Mouse (Mus musculus) liver, adult 2 months (tissue): ENCODE data around the gene Gm49416. TPM values are rescaled to one million over a fixed set of nuclear protein-coding genes. Genes with fewer than 3 reads are reported as not detected.
"Not testable (repeated sequence)": the region's sequence is repeated elsewhere in the genome, so short reads cannot be mapped to it uniquely, and the experiment has no call there.

ENCODE experiments used
- DNase-seq: peaks from one replicate; pipeline ENCODE4 v3.0.0-alpha.2; 2011; ENCODE audit warnings: low read depth, low spot score; ENCODE audit errors: extremely low read depth
- H3K27ac ChIP-seq: fragments of 200-500 bp; replicated peaks from 2 replicates; pipeline ENCODE4 v1.5.1; 2012; ENCODE audit warnings: low read depth, mild to moderate bottlenecking, control low read depth, inconsistent platforms, low read length; ENCODE audit not compliant: insufficient read depth
- H3K27me3 ChIP-seq: fragments of 200-500 bp; 2 replicates; pipeline ENCODE4 v1.6.1; 2012; ENCODE audit warnings: mild to moderate bottlenecking, moderate library complexity, low read length, inconsistent platforms; ENCODE audit not compliant: control insufficient read depth, insufficient read depth
- H3K36me3 ChIP-seq: fragments of 200-500 bp; 2 replicates; pipeline ENCODE4 v1.6.1; 2012; ENCODE audit warnings: low read length, inconsistent platforms; ENCODE audit not compliant: control insufficient read depth, insufficient read depth
- H3K4me1 ChIP-seq: fragments of 200-500 bp; 2 replicates; pipeline ENCODE4 v1.6.1; 2011; ENCODE audit warnings: low read length; ENCODE audit not compliant: control insufficient read depth, insufficient read depth
- H3K4me3 ChIP-seq: fragments of 200-500 bp; 2 replicates; pipeline ENCODE4 v1.5.1; 2011; ENCODE audit warnings: low read depth, mild to moderate bottlenecking, control low read depth, low read length, moderate library complexity; ENCODE audit not compliant: insufficient read depth
- H3K79me2 ChIP-seq: fragments of 200-500 bp; 2 replicates; pipeline ENCODE4 v1.6.1; 2012; ENCODE audit warnings: inconsistent platforms, mild to moderate bottlenecking, low read length, moderate library complexity; ENCODE audit not compliant: control insufficient read depth, insufficient read depth
- H3K9ac ChIP-seq: fragments of 200-500 bp; 2 replicates; pipeline ENCODE4 v1.6.1; 2012; ENCODE audit warnings: low read depth, mild to moderate bottlenecking, control low read depth, inconsistent platforms, low read length
- CTCF ChIP-seq: fragments of 200-500 bp; IDR thresholded peaks from 2 replicates; pipeline ENCODE4 v1.5.1; 2011; ENCODE audit warnings: low read depth, low read length, control low read depth
- POLR2A ChIP-seq: fragments of 200-500 bp; IDR thresholded peaks from 2 replicates; pipeline ENCODE4 v1.6.1; 2011; ENCODE audit warnings: low read length, control low read depth; ENCODE audit not compliant: insufficient read depth; ENCODE audit errors: extremely low read depth
- WGBS: fragments of 180-500 bp; shearing (Covaris S2); methylation state at CpG from one replicate; pipeline ENCODE4 v1.1.7; 2018; 5-methylcytosine and 5-hydroxymethylcytosine counted together
- polyA plus RNA-seq: library from polyadenylated mRNA; depleted of rRNA; stranded (reverse); fragments of >200 nt; gene quantifications from 2 replicates; pipeline ENCODE4 v1.2.3, GENCODE M21; 2012
- total RNA-seq: library from RNA; depleted of rRNA; stranded (reverse); fragments of >200 nt; gene quantifications from 2 replicates; pipeline ENCODE4 v1.2.3, GENCODE M21; 2014

Gm49416 gene
- total and polyA plus RNA-seq, 2 experiments = not detected

DNA sequence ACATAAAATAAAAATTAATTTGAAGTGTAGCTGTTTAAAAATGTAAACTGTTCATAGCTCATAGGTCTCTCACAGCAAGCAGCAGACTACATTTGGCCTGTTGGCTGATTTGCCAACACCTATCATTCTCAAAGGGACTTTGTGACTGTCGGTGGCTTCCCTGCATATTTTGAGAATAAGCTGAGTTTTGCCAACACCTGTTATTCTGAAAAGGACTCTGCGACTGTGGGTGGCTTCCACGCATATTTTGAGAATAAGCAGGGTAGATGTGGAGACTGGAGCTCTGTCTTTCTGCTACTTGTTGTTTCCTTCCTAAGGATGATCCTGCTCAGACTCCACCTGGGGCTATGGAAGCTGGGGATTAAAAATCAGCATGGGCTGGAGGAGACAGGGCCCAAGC, 35.6 kb upstream of the Gm49416 start:
- H3K36me3 ChIP-seq = peaks cover 3% of the 10 kb centered on the region; the same call in 1 of the 2 replicates
- no peaks in the 10 kb centered on the region for H3K4me1 ChIP-seq
- no peak for DNase-seq
- WGBS = 85% methylated on average over 3 of the region's 3 CpGs
- TF ChIP-seq CTCF (no peak), POLR2A (no peak)
- no peaks in the 10 kb centered on the region for H3K27me3 ChIP-seq
- H3K9ac ChIP-seq = no peak overlapping the region
- no peaks in the 10 kb centered on the region for H3K79me2 ChIP-seq
- H3K27ac ChIP-seq = no peak overlapping the region
- no peak overlapping the region for H3K4me3 ChIP-seq

DNA sequence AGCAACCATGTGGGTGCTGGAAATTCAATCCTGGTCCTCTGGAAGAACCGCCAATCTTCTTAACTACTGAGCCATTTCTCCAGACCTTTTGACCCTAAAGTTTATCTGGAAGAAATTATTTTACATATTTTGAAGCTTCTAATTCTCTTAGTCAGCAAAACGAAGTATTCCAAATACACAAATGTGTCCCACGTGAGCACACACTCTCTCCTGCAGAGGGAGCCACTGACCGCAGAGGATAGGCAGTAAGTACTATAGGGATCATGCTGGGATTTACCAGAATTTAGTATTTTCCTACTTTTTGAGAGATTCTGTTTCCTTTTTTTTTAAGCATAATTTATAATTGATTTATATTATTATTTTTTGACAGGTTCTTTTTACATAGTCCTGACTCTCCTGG, 31.0 kb upstream of the Gm49416 start:
- H3K27ac ChIP-seq = no peak overlapping the region
- no peak overlapping the region for H3K4me3 ChIP-seq
- H3K79me2 ChIP-seq = no peaks in the 10 kb centered on the region
- no peaks in the 10 kb centered on the region for H3K4me1 ChIP-seq
- DNase-seq = peak; percentile 73
- H3K9ac ChIP-seq = no peak overlapping the region
- WGBS = 26% methylated on average over 4 of the region's 4 CpGs
- H3K36me3 ChIP-seq = no peaks in the 10 kb centered on the region
- no peak for TF ChIP-seq POLR2A
- peak; percentile 81 for TF ChIP-seq CTCF
- H3K27me3 ChIP-seq = no peaks in the 10 kb centered on the region

DNA sequence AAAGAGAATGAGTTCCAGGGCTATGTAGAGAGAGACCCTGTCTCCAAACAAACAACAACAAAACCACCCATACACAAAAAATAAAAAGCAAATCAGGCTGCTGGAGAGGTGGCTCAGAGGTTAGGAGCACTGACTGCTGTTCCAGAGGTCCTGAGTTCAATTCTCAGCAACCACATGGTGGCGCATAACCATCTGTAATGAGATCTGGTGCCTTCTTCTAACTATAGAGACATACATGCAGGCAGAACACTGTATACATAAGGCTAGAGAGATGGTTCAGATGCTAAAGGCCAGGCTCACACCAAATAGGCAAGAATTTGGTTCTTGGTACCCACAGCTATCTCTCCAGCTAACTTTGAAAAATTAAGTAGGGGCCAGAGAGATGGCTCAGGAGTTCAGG, 29.7 kb upstream of the Gm49416 start:
- no peaks in the 10 kb centered on the region for H3K79me2 ChIP-seq
- no peaks in the 10 kb centered on the region for H3K27me3 ChIP-seq
- 16% methylated on average over 1 of the region's 1 CpGs for WGBS
- H3K4me3 ChIP-seq = no peak overlapping the region
- no peak overlapping the region for H3K9ac ChIP-seq
- no peaks in the 10 kb centered on the region for H3K36me3 ChIP-seq
- H3K4me1 ChIP-seq = no peaks in the 10 kb centered on the region
- no peak for DNase-seq
- no peak overlapping the region for H3K27ac ChIP-seq
- TF ChIP-seq CTCF = peak; percentile 41; the same call in 1 of the 2 replicates
- TF ChIP-seq POLR2A = no peak

DNA sequence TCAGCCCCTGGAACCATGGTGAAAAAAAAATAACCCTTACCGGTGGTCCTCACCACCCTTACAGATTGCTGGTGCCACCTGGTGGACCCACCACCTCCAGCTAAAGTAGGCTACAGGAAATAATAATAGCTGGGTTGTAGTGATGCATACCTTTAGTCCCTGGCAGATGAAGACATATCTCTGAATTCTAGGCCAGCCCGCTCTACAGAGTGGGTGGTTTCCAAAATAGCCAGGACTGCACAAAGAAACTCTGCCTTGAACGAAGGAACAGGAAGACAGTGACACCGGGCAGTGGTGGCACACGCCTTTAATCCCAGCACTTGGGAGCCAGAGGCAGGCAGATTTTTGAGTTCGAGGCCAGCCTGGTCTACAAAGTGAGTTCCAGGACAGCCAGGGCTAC, 24.5 kb upstream of the Gm49416 start:
- no peaks in the 10 kb centered on the region for H3K27me3 ChIP-seq
- DNase-seq = no peak
- H3K36me3 ChIP-seq = no peaks in the 10 kb centered on the region

DNA sequence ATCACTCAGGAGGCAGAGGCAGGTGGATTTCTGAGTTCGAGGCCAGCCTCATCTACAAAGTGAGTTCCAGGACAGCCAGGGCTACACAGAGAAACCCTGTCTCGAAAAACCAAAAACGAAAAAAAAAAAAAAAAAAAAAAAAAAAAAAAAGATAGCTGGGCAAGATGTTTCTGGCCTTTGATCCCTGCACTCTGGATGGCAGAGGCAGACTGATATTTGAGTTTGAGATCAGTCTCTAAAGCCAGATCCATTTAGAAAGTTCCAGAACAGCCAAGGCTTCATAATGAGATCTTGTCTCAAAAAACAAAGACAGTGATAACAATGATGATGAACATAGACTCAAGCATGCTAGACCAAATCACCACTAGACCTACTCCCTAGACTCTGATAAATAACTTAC, 18.3 kb upstream of the Gm49416 start:
- Histone ChIP-seq H3K4me1 (peaks cover 13% of the 10 kb centered on the region; the same call in 1 of the 2 replicates), H3K36me3 (peaks cover 13% of the 10 kb centered on the region), H3K27ac (peak overlapping the region; percentile 63)
- not testable (repeated sequence) for H3K79me2 ChIP-seq, H3K9ac ChIP-seq, H3K4me3 ChIP-seq, H3K27me3 ChIP-seq
- peak; percentile 82 for DNase-seq
- 24% methylated on average over 3 of the region's 3 CpGs for WGBS

More for the DNA sequence above, 24.5 kb upstream of the Gm49416 start:
- Histone ChIP-seq H3K4me3 (no peak overlapping the region), H3K9ac (no peak overlapping the region), H3K4me1 (peaks cover 2% of the 10 kb centered on the region; the same call in 1 of the 2 replicates), H3K27ac (no peak overlapping the region), H3K79me2 (no peaks in the 10 kb centered on the region)
- no peak for TF ChIP-seq CTCF
- no peak for TF ChIP-seq POLR2A
- 84% methylated on average over 6 of the region's 6 CpGs for WGBS

DNA sequence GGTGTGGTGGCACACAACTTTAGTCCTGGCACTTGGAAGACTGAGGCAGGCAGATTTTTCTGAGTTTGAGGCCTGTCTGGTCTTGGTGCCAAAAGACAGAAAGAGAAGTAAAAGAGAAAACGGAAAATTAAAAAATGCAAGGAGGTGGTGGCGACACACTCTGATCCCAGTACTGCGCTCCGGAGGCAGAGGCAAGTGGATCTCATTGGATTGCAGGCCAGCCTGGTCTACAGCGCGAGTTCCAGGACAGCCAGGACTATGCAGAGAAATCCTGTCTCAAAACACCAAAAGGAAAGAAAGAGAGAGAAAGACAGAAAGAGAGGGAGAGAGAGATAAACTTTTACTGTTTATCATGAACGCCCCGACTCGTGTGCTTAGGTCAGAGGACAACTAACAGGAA, 17.9 kb upstream of the Gm49416 start:
- WGBS = 6% methylated on average over 9 of the region's 9 CpGs
- Histone ChIP-seq H3K36me3 (peaks cover 16% of the 10 kb centered on the region), H3K4me1 (peaks cover 13% of the 10 kb centered on the region; the same call in 1 of the 2 replicates), H3K27ac (peak overlapping the region; percentile 56), H3K4me3 (peak overlapping the region; percentile 82), H3K9ac (peak overlapping the region; percentile 39), H3K79me2 (no peaks in the 10 kb centered on the region), H3K27me3 (no peaks in the 10 kb centered on the region)
- no peak for DNase-seq
- no peak for TF ChIP-seq CTCF
- TF ChIP-seq POLR2A = no peak
